Mouse (Mus musculus) hindbrain, postnatal 0 days (tissue): Measurements from ENCODE around the gene Inhbb. TPM values are rescaled to one million over a fixed set of nuclear protein-coding genes. Genes with fewer than 3 reads are reported as not detected.
A peak's percentile ranks its signal among the peaks of the same experiment; 100 is the strongest.

Source experiments
- ATAC-seq: fragments of 200-750 bp; cut with Nextera tagmentation; 2 replicates; pipeline ENCODE4 v1.8.0; 2017; ENCODE audit warnings: mild to moderate bottlenecking, moderate TSS enrichment, moderate library complexity
- DNase-seq: peaks from one replicate; pipeline ENCODE4 v3.0.0-alpha.2; 2015; ENCODE audit warnings: low spot score
- H3K27ac ChIP-seq: fragments of 300-500 bp; sonication (generic); 2 replicates; pipeline ENCODE4 v1.5.1; 2014; ENCODE audit warnings: mild to moderate bottlenecking
- H3K27me3 ChIP-seq: fragments of 300-500 bp; sonication (generic); 2 replicates; pipeline ENCODE4 v1.6.1; 2014; ENCODE audit warnings: low read length, mixed read lengths; ENCODE audit not compliant: insufficient read depth
- H3K36me3 ChIP-seq: fragments of 300-500 bp; sonication (generic); 2 replicates; pipeline ENCODE4 v1.6.1; 2014; ENCODE audit warnings: low read length, mixed read lengths; ENCODE audit not compliant: insufficient read depth
- H3K4me1 ChIP-seq: fragments of 300-500 bp; sonication (generic); 2 replicates; pipeline ENCODE4 v1.6.1; 2014; ENCODE audit warnings: antibody characterized with exemption, low read length, mixed read lengths; ENCODE audit not compliant: insufficient read depth
- H3K4me2 ChIP-seq: fragments of 300-500 bp; sonication (generic); 2 replicates; pipeline ENCODE4 v1.6.1; 2014; ENCODE audit warnings: low read depth, mild to moderate bottlenecking, low read length, moderate library complexity, mixed read lengths
- H3K4me3 ChIP-seq: fragments of 300-500 bp; sonication (generic); 2 replicates; pipeline ENCODE4 v1.5.1; 2014; ENCODE audit warnings: low read length
- H3K9ac ChIP-seq: fragments of 300-500 bp; sonication (generic); replicated peaks from 2 replicates; pipeline ENCODE4 v1.6.1; 2014; ENCODE audit warnings: mild to moderate bottlenecking, low read length, moderate library complexity, mixed read lengths
- H3K9me3 ChIP-seq: fragments of 300-500 bp; sonication (generic); 2 replicates; pipeline ENCODE4 v1.6.1; 2016; ENCODE audit warnings: low read length, mixed read lengths
- CTCF ChIP-seq: IDR thresholded peaks from 2 replicates; pipeline ENCODE4 v1.5.1; 2016; ENCODE audit warnings: antibody characterized with exemption, control low read depth, low read depth
- WGBS: fragments of 180-500 bp; shearing (Covaris S2); extraction: QIAGEN DNeasy Blood & Tissue Kit; methylation state at CpG from one replicate; pipeline ENCODE4 v1.1.7; 2014; 5-methylcytosine and 5-hydroxymethylcytosine counted together
- polyA plus RNA-seq: library from polyadenylated mRNA; unstranded; fragments of >200 nt; fragmentation: Nextera tagmentation; extraction: Ambion mirVana; gene quantifications from 2 replicates; pipeline ENCODE4 v1.2.1, GENCODE M21; 2015
- total RNA-seq: library from RNA; depleted of rRNA; stranded (reverse); fragments of >200 nt; gene quantifications from 2 replicates; pipeline ENCODE4 v1.2.3, GENCODE M21; 2014

Inhbb gene
- total and polyA plus RNA-seq, 2 experiments from 2014 or later: 3.3 to 7.1 TPM

- no peak for TF ChIP-seq CTCF
- Histone ChIP-seq H3K9me3 (no peaks in the 10 kb centered on the region), H3K4me1 (no peaks in the 10 kb centered on the region), H3K9ac (no peak overlapping the region), H3K4me3 (no peak overlapping the region), H3K4me2 (no peak overlapping the region), H3K36me3 (no peaks in the 10 kb centered on the region), H3K27me3 (no peaks in the 10 kb centered on the region), H3K27ac (no peak overlapping the region)
- 53% methylated on average over 4 of the region's 4 CpGs for WGBS
- no peak; the same call in 1 of the 2 replicates for ATAC-seq
- no peak for DNase-seq
Measured at GRCm38 (mm10) chr1:119401249-119401648, 20.8 kb downstream of the Inhbb start.

DNA sequence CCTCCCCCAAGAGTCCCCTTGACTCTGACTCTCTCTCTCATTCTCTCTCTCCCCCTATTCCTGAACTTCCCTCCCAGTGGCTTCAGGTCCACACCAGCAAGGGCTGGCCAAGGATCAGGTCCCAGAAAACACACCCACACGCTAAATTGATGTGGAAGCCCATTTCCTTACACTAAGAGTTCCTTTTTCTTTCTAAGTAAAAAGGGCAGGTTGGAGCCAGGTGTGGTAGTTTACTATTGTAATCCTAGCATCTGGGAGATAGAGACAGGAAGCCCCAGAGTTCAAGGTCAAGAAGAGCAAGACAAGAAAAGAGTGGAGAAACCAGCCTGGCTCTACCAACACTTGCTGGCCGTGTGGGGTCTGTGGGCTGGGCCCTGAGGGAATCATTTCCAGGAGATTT, 23.4 kb downstream of the Inhbb start:
- H3K27me3 ChIP-seq: no peaks in the 10 kb centered on the region
- ATAC-seq (no peak), DNase-seq (no peak)
- TF ChIP-seq CTCF: no peak
- H3K4me1 ChIP-seq: no peaks in the 10 kb centered on the region
- WGBS: 76% methylated on average over 2 of the region's 2 CpGs
- H3K36me3 ChIP-seq: no peaks in the 10 kb centered on the region
- no peaks in the 10 kb centered on the region for H3K9me3 ChIP-seq
- no peak overlapping the region for H3K4me2 ChIP-seq
- no peak overlapping the region for H3K9ac ChIP-seq
- H3K27ac ChIP-seq: no peak overlapping the region
- H3K4me3 ChIP-seq: no peak overlapping the region

DNA sequence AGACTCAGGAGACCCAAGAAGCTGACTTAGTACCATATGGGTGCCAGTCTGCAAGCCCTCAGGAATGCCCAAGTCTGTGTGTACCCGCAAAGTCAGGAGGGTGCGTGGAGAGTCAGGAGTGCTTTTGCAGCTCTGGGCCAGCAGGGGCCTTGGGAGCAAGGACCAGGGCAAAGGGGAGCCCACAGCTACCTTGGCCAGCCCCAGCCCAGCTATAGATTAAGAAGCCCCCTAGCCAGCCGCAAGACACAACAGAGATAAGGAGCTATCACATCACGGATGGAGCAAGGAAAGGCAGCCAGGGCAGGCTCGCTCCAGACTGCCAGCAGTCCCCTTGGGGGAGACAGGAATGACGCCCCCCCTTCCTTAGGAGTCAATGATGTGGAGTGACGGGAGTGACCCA, 24.2 kb downstream of the Inhbb start:
- ATAC-seq: no peak
- H3K27me3 ChIP-seq: no peaks in the 10 kb centered on the region
- no peaks in the 10 kb centered on the region for H3K9me3 ChIP-seq
- WGBS: 83% methylated on average over 7 of the region's 7 CpGs
- H3K9ac ChIP-seq: no peak overlapping the region
- no peak overlapping the region for H3K4me2 ChIP-seq
- DNase-seq: no peak
- H3K4me3 ChIP-seq: no peak overlapping the region
- no peaks in the 10 kb centered on the region for H3K4me1 ChIP-seq
- no peaks in the 10 kb centered on the region for H3K36me3 ChIP-seq
- no peak for TF ChIP-seq CTCF
- H3K27ac ChIP-seq: no peak overlapping the region

- Histone ChIP-seq H3K9ac (no peak overlapping the region), H3K4me3 (no peak overlapping the region), H3K36me3 (no peaks in the 10 kb centered on the region), H3K4me1 (peaks cover 22% of the 10 kb centered on the region), H3K27ac (no peak overlapping the region), H3K4me2 (no peak overlapping the region), H3K27me3 (no peaks in the 10 kb centered on the region), H3K9me3 (no peaks in the 10 kb centered on the region)
- DNase-seq: peak; percentile 53
- no peak for TF ChIP-seq CTCF
- 25% methylated on average over 3 of the region's 3 CpGs for WGBS
- no peak for ATAC-seq
Measured at GRCm38 (mm10) chr1:119391311-119391710, 30.7 kb downstream of the Inhbb start.

DNA sequence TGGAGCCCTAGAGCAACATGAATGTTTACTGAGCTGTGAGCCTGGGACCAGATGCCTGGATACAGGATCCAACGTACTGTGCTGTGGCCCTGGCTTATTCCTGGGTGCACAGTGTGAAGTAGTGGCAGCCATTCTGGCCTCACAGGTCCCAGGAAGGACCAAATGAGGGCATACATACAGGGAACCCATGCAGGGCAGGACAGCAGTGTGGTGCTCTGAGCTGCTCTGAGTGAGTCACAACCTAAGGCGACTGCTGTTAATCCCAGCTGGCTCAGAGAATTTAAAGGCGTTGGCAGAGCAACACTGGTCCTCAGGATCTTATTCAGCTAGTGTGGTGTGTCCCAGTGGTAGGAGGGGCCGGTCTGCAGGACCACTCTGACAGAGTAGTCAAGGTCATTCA, 31.4 kb downstream of the Inhbb start:
- no peak overlapping the region for H3K4me2 ChIP-seq
- no peaks in the 10 kb centered on the region for H3K27me3 ChIP-seq
- no peak for TF ChIP-seq CTCF
- no peak overlapping the region for H3K9ac ChIP-seq
- peaks cover 22% of the 10 kb centered on the region for H3K4me1 ChIP-seq
- DNase-seq (no peak), ATAC-seq (no peak)
- no peaks in the 10 kb centered on the region for H3K9me3 ChIP-seq
- no peaks in the 10 kb centered on the region for H3K36me3 ChIP-seq
- H3K4me3 ChIP-seq: no peak overlapping the region
- H3K27ac ChIP-seq: no peak overlapping the region
- 41% methylated on average over 4 of the region's 4 CpGs for WGBS

- WGBS: 30% methylated on average over 7 of the region's 7 CpGs
- DNase-seq: peak; percentile 58
Measured at GRCm38 (mm10) chr1:119389771-119390500, 32.1 kb downstream of the Inhbb start.

More at GRCm38 (mm10) chr1:119389771-119390500, 32.1 kb downstream of the Inhbb start:
- H3K4me3 ChIP-seq: no peak overlapping the region
- no peak for ATAC-seq
- TF ChIP-seq CTCF: no peak
- no peaks in the 10 kb centered on the region for H3K36me3 ChIP-seq
- no peaks in the 10 kb centered on the region for H3K9me3 ChIP-seq
- no peak overlapping the region for H3K4me2 ChIP-seq
- H3K9ac ChIP-seq: no peak overlapping the region
- H3K27ac ChIP-seq: peak overlapping the region; percentile 27; the same call in 1 of the 2 replicates
- peaks cover 22% of the 10 kb centered on the region for H3K4me1 ChIP-seq
- no peaks in the 10 kb centered on the region for H3K27me3 ChIP-seq
